Mouse (Mus musculus) megakaryocyte, embryonic 14.5 days (primary cell): Measurements from ENCODE around the gene Trim31.

ENCODE experiments used
- FLI1 ChIP-seq: IDR thresholded peaks from 2 replicates; pipeline ENCODE4 v1.6.1; 2012; ENCODE audit warnings: low read length, inconsistent platforms, mixed read lengths
- GATA1 ChIP-seq: IDR thresholded peaks from 3 replicates; pipeline ENCODE4 v1.6.1; 2012; ENCODE audit warnings: mixed read lengths, low read length, inconsistent platforms, borderline replicate concordance

- TF ChIP-seq FLI1 = no peak
- no peak for TF ChIP-seq GATA1
Observed at GRCm38 (mm10) chr17:36909802-36910201, 11.9 kb downstream of the Trim31 start.
